Mouse (Mus musculus): ENCODE measurements around the gene Gpr107.

GRCm38 (mm10) chr2:31206882-31207281 lies 54.8 kb downstream of the Gpr107 start:
- TF ChIP-seq POLR2A (IDR thresholded peaks at IDR 0.05; ENCODE audit: control insufficient read depth in 1 of 2, insufficient read depth in 1 of 2, low read depth in 1 of 2, low read length in 2 of 2, poor library complexity in 1 of 2) (no peak), EP300 (IDR thresholded peaks at IDR 0.05; ENCODE audit: low read depth in 1 of 2, low read length in 2 of 2) (no peak), GATA1 (IDR thresholded peaks at IDR 0.05; ENCODE audit: low read depth, low read length) (no peak), GABPA (IDR thresholded peaks at IDR 0.05; ENCODE audit: low read depth, low read length) (no peak), HCFC1 (IDR thresholded peaks at IDR 0.05; ENCODE audit: low read depth, low read length) (no peak), ZMIZ1 (IDR thresholded peaks at IDR 0.05; ENCODE audit: low read depth, low read length) (no peak), MAZ (IDR thresholded peaks at IDR 0.05; ENCODE audit: low read depth, low read length) (no peak), ELF1 (IDR thresholded peaks at IDR 0.05; ENCODE audit: low read depth, low read length) (no peak), KAT2A (conservative IDR thresholded peaks at IDR 0.05; ENCODE audit: low read depth, low read length) (no peak), ZC3H11A (IDR thresholded peaks at IDR 0.05; ENCODE audit: low read depth, low read length) (no peak), CTCF (IDR thresholded peaks at IDR 0.05 in 2 of 3, conservative IDR thresholded peaks at IDR 0.05 in 1 of 3; ENCODE audit: control insufficient read depth in 1 of 3, insufficient read depth in 1 of 3, low read depth in 2 of 3, low read length in 3 of 3, poor library complexity in 1 of 3, severe bottlenecking in 1 of 3) (no peak)
